Mouse (Mus musculus): ENCODE measurements around the gene Nudt13. TPM values are rescaled to one million over a fixed set of nuclear protein-coding genes. Genes with fewer than 3 reads are reported as not detected.

Gene Nudt13
- total and polyA plus RNA-seq, 3 experiments = 10.9 to 14.8 (median 11.4) TPM

- Histone ChIP-seq H3K79me2 (replicated peaks; ENCODE audit: control insufficient read depth, extremely low read depth, insufficient read depth, poor library complexity, severe bottlenecking) (no peaks in the 10 kb centered on the region), H3K4me3 (replicated peaks in 1 of 3; ENCODE audit: low read depth in 2 of 3, low read length in 2 of 3, poor library complexity in 1 of 3) (no peak overlapping the region), H3K4me1 (ENCODE audit: control insufficient read depth in 1 of 2, insufficient read depth in 2 of 2) (no peaks in the 10 kb centered on the region), H3K27me3 (replicated peaks) (peaks cover 53% of the 10 kb centered on the region), H3K4me2 (ENCODE audit: insufficient read depth, low read depth, poor library complexity, severe bottlenecking) (no peak overlapping the region), H3K36me3 (replicated peaks in 1 of 2; ENCODE audit: control insufficient read depth in 1 of 2, insufficient read depth in 1 of 2, low read length in 1 of 2) (no peaks in the 10 kb centered on the region), H3K9ac (ENCODE audit: insufficient read depth, low read depth) (no peak overlapping the region), H3K9me3 (replicated peaks; ENCODE audit: low read length) (no peaks in the 10 kb centered on the region), H3K27ac (ENCODE audit: insufficient read depth, low read depth) (no peak overlapping the region)
- dilution Hi-C loops (cut with MboI; ENCODE audit: extremely low pct_ligation_motif_present, extremely low pct_unique_long_range_greater_than_20kb, low sequenced_read_pairs) (no loop called here), in situ Hi-C loops (cut with MboI; ENCODE audit: low pct_ligation_motif_present, low pct_unique_long_range_greater_than_20kb, low sequenced_read_pairs) (loop anchor here (25.0 kb wide), 1 partner anchor 421 kb away; no protein-coding TSS in a partner anchor)
- TF ChIP-seq RAD21 (IDR thresholded peaks at IDR 0.05; ENCODE audit: low read depth, low read length) = peak; percentile 97
- TF ChIP-seq EP300 (IDR thresholded peaks at IDR 0.05; ENCODE audit: low read length) = no peak
- TF ChIP-seq ZC3H11A (IDR thresholded peaks at IDR 0.05; ENCODE audit: low read depth, low read length) = peak; percentile 99
- TF ChIP-seq NRF1 (IDR thresholded peaks at IDR 0.05; ENCODE audit: low read depth, low read length) = peak; percentile 24; the same call in 1 of the 2 replicates
- peak; percentile 46; the same call in 1 of the 2 replicates for TF ChIP-seq SIN3A (IDR thresholded peaks at IDR 0.05; ENCODE audit: low read length)
- no peak for TF ChIP-seq MXI1 (IDR thresholded peaks at IDR 0.05; ENCODE audit: low read depth, low read length)
- TF ChIP-seq CTCF (conservative IDR thresholded peaks at IDR 0.05 in 1 of 2, IDR thresholded peaks at IDR 0.05 in 1 of 2; ENCODE audit: low read depth in 2 of 2, low read length in 2 of 2) = peak; percentile 93 to 97
- peak; percentile 59; the same call in 1 of the 2 replicates for TF ChIP-seq MEF2A (IDR thresholded peaks at IDR 0.05; ENCODE audit: borderline replicate concordance, low read depth, low read length)
- TF ChIP-seq SMC3 (IDR thresholded peaks at IDR 0.05; ENCODE audit: low read depth, low read length) = peak; percentile 100
- no peak for TF ChIP-seq TBP (conservative IDR thresholded peaks at IDR 0.05; ENCODE audit: low read depth, low read length)
- TF ChIP-seq NELFE (IDR thresholded peaks at IDR 0.05; ENCODE audit: low read depth, low read length) = peak; percentile 53; the same call in 1 of the 2 replicates
- TF ChIP-seq JUND (conservative IDR thresholded peaks at IDR 0.05; ENCODE audit: low read depth, low read length) = peak; percentile 22; the same call in 1 of the 2 replicates
- TF ChIP-seq MAFK (IDR thresholded peaks at IDR 0.05; ENCODE audit: insufficient replicate concordance, low read length) = peak; percentile 45; the same call in 1 of the 2 replicates
- peak; percentile 17; the same call in 1 of the 2 replicates for TF ChIP-seq MAX (IDR thresholded peaks at IDR 0.05; ENCODE audit: low read length)
- no peak for TF ChIP-seq UBTF (IDR thresholded peaks at IDR 0.05; ENCODE audit: low read depth, low read length)
- DNase-seq (ENCODE audit: extremely low read depth) = peak; percentile 76
Measured at GRCm38 (mm10) chr14:20258185-20259113, 36.0 kb upstream of the Nudt13 start.

DNA sequence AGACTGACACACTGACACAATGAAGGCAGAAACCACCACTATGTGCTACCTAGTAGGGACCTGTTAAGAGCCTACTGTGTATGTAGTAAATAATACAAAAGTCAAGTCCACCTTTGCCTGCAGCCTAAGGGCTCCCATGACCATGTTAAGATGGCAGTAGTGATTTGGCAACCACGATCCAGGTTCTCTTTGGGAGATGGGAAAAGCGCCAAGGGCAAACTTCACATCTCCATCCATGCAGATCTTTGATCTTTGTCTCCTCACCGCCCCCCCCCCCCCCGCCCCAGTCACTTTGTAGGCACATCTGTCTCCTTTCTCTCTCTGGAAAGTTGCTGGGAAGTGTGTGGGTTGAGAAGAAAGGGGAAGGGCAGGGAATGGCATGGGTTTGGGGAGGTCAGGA lies 32.2 kb upstream of the Nudt13 start:
- H3K27ac ChIP-seq (ENCODE audit: insufficient read depth, low read depth) = no peak overlapping the region
- peaks cover 72% of the 10 kb centered on the region for H3K27me3 ChIP-seq (replicated peaks)
- no peak overlapping the region for H3K9ac ChIP-seq (ENCODE audit: insufficient read depth, low read depth)
- no peak for DNase-seq (ENCODE audit: extremely low read depth)
- TF ChIP-seq BHLHE40 (IDR thresholded peaks at IDR 0.05; ENCODE audit: low read depth, low read length) (no peak), JUN (IDR thresholded peaks at IDR 0.05; ENCODE audit: insufficient read depth, low read depth, low read length) (no peak), SIN3A (IDR thresholded peaks at IDR 0.05; ENCODE audit: low read length) (no peak), SMC3 (IDR thresholded peaks at IDR 0.05; ENCODE audit: low read depth, low read length) (no peak), USF1 (IDR thresholded peaks at IDR 0.05; ENCODE audit: low read depth, low read length) (no peak), USF2 (conservative IDR thresholded peaks at IDR 0.05; ENCODE audit: low read depth, low read length) (no peak), E2F4 (IDR thresholded peaks at IDR 0.05; ENCODE audit: insufficient replicate concordance, low read depth, low read length) (no peak), RCOR1 (conservative IDR thresholded peaks at IDR 0.05; ENCODE audit: low read depth, low read length) (no peak), POLR2A (IDR thresholded peaks at IDR 0.05; ENCODE audit: low read depth, low read length) (no peak), MAFK (IDR thresholded peaks at IDR 0.05; ENCODE audit: insufficient replicate concordance, low read length) (no peak), JUND (conservative IDR thresholded peaks at IDR 0.05; ENCODE audit: low read depth, low read length) (no peak)
- no peak overlapping the region for H3K4me3 ChIP-seq (replicated peaks in 1 of 3; ENCODE audit: low read depth in 2 of 3, low read length in 2 of 3, poor library complexity in 1 of 3)
- dilution Hi-C loops (cut with MboI; ENCODE audit: extremely low pct_ligation_motif_present, extremely low pct_unique_long_range_greater_than_20kb, low sequenced_read_pairs) (no loop called here), in situ Hi-C loops (cut with MboI; ENCODE audit: low pct_ligation_motif_present, low pct_unique_long_range_greater_than_20kb, low sequenced_read_pairs) (loop anchor here (25.0 kb wide), 1 partner anchor 425 kb away; no protein-coding TSS in a partner anchor)
- no peak overlapping the region for H3K4me2 ChIP-seq (ENCODE audit: insufficient read depth, low read depth, poor library complexity, severe bottlenecking)
- H3K4me1 ChIP-seq (ENCODE audit: control insufficient read depth in 1 of 2, insufficient read depth in 2 of 2) = no peaks in the 10 kb centered on the region
- no peaks in the 10 kb centered on the region for H3K9me3 ChIP-seq (replicated peaks; ENCODE audit: low read length)
- no peaks in the 10 kb centered on the region for H3K79me2 ChIP-seq (replicated peaks; ENCODE audit: control insufficient read depth, extremely low read depth, insufficient read depth, poor library complexity, severe bottlenecking)
- no peaks in the 10 kb centered on the region for H3K36me3 ChIP-seq (replicated peaks in 1 of 2; ENCODE audit: control insufficient read depth in 1 of 2, insufficient read depth in 1 of 2, low read length in 1 of 2)

All from CH12.LX (cell line).